8 mouse cellular contexts compared by ENCODE assay signal in genomic region chr2:11542640-11543039, GRCm38 (mm10). TPM values are rescaled to one million over a fixed set of nuclear protein-coding genes. Genes with fewer than 3 reads are reported as not detected.
DNase-seq lines count a peak whose midpoint lies in the region; ATAC-seq and TF ChIP-seq lines count a peak whose summit lies in the region.

No protein-coding gene starts in this region.

- TF ChIP-seq EP300 in lung, postnatal 0 days (IDR thresholded peaks at IDR 0.05) = no peak

- TF ChIP-seq POLR2A in embryonic fibroblast, embryonic 13.5 days (IDR thresholded peaks at IDR 0.05; ENCODE audit: low read depth, low read length) = no peak

- H3K4me3 ChIP-seq in E14TG2a.4 (replicated peaks; ENCODE audit: low read length) = no peak overlapping the region
- no peak overlapping the region for H3K4me3 ChIP-seq in embryonic fibroblast, embryonic 13.5 days (ENCODE audit: insufficient read depth, low read length)
- H3K4me3 ChIP-seq in lung, postnatal 0 days (ENCODE audit: low read depth, low read length) = no peak overlapping the region

- 69% methylated on average over 1 of the region's 1 CpGs for WGBS in lung, postnatal 0 days

- peaks cover 15% of the 10 kb centered on the region for H3K9me3 ChIP-seq in E14TG2a.4 (ENCODE audit: low read length)
- H3K9me3 ChIP-seq in lung, postnatal 0 days (ENCODE audit: low read length) = no peaks in the 10 kb centered on the region

- intact Hi-C loops in heart, postnatal 14 days (cut with DNase I) = loop anchor here (1.0 kb wide), 2 partner anchors 40 to 211 kb away; no protein-coding TSS in a partner anchor

- peak; percentile 90 for ATAC-seq in lung, postnatal 0 days

- H3K9ac ChIP-seq in lung, postnatal 0 days (replicated peaks; ENCODE audit: low read depth) = no peak overlapping the region

- no peaks in the 10 kb centered on the region for H3K27me3 ChIP-seq in E14TG2a.4 (ENCODE audit: insufficient read depth, low read length)
- no peaks in the 10 kb centered on the region for H3K27me3 ChIP-seq in lung, postnatal 0 days (replicated peaks; ENCODE audit: insufficient read depth, low read length)

- peak; percentile 54 for TF ChIP-seq CTCF in E14TG2a.4 (conservative IDR thresholded peaks at IDR 0.05; ENCODE audit: low read length)
- TF ChIP-seq CTCF in embryonic fibroblast, embryonic 13.5 days (IDR thresholded peaks at IDR 0.05; ENCODE audit: borderline replicate concordance, insufficient read depth, low read length) = peak; percentile 35; the same call in 1 of the 2 replicates
- peak; percentile 92 for TF ChIP-seq CTCF in lung, postnatal 0 days (IDR thresholded peaks at IDR 0.05)

- peaks cover 42% of the 10 kb centered on the region for H3K4me1 ChIP-seq in E14TG2a.4 (replicated peaks; ENCODE audit: low read depth, low read length)
- no peaks in the 10 kb centered on the region for H3K4me1 ChIP-seq in embryonic fibroblast, embryonic 13.5 days (ENCODE audit: control insufficient read depth, insufficient read depth, low read length)
- H3K4me1 ChIP-seq in lung, postnatal 0 days (ENCODE audit: insufficient read depth, low read depth, low read length) = no peaks in the 10 kb centered on the region

- DNase-seq in adrenal gland, postnatal 4 days (ENCODE audit: low spot score in 2 of 2) = peak; percentile 20 to 67
- peak; percentile 84 to 90 for DNase-seq in heart, postnatal 14 days
- peak; percentile 60 to 83 for DNase-seq in layer of hippocampus, adult 18-20 months (ENCODE audit: low spot score in 2 of 2)
- peak; percentile 87 for DNase-seq in lung, postnatal 0 days (ENCODE audit: low spot score)
- peak; percentile 52 for DNase-seq in retina, adult 2 months (ENCODE audit: low read depth, low spot score)
- DNase-seq in thymus, postnatal 36 days = peak; percentile 56 to 59

- no peak overlapping the region for H3K27ac ChIP-seq in embryonic fibroblast, embryonic 13.5 days (ENCODE audit: insufficient read depth, low read length)
- H3K27ac ChIP-seq in lung, postnatal 0 days (ENCODE audit: low read length) = no peak overlapping the region

- no peak overlapping the region for H3K4me2 ChIP-seq in lung, postnatal 0 days (replicated peaks; ENCODE audit: low read depth, low read length)

- no peaks in the 10 kb centered on the region for H3K36me3 ChIP-seq in E14TG2a.4 (ENCODE audit: insufficient read depth, low read length)
- no peaks in the 10 kb centered on the region for H3K36me3 ChIP-seq in lung, postnatal 0 days (ENCODE audit: insufficient read depth, low read length)

RNA-seq across cellular contexts. Expression of gene Pfkfb3, which starts 11.2 kb away (rescaled TPM):
- total RNA-seq in adrenal gland, postnatal 4 days (2021) = 10 to 100 TPM; 37.2 to 38.1 TPM
- polyA plus RNA-seq in embryonic fibroblast, embryonic 13.5 days (2011; ENCODE audit: insufficient read length, low read depth, missing spikeins) = 14.8 and 15.2 TPM in 2 replicates
- total RNA-seq in heart, postnatal 14 days (2021) = 10 to 100 TPM; 11.9 to 14.5 TPM
- 10 to 100 TPM; 40.0 to 41.4 TPM for total RNA-seq in layer of hippocampus, adult 18-20 months (2021)
- 17.7 and 18.3 TPM in 2 replicates for polyA plus RNA-seq in lung, postnatal 0 days (2015; fragmentation: Nextera tagmentation; extraction: Ambion mirVana)

Comparison
In these comparisons a context has a peak if more than half of its experiments do, and no peak if none do; other contexts are left out.
1. CTCF ChIP-seq: peak in every context shown above with its lines; median percentile 92 in lung, postnatal 0 days; 54 in E14TG2a.4; 35 in embryonic fibroblast, embryonic 13.5 days.